Mouse (Mus musculus): Measurements from ENCODE around the gene Tacc2. TPM values are rescaled to one million over a fixed set of nuclear protein-coding genes. Genes with fewer than 3 reads are reported as not detected.
A peak's percentile ranks its signal among the peaks of the same experiment; 100 is the strongest.

Tacc2 gene
- polyA plus RNA-seq, 1 experiment from 2014 or later = 19.8 TPM

DNA sequence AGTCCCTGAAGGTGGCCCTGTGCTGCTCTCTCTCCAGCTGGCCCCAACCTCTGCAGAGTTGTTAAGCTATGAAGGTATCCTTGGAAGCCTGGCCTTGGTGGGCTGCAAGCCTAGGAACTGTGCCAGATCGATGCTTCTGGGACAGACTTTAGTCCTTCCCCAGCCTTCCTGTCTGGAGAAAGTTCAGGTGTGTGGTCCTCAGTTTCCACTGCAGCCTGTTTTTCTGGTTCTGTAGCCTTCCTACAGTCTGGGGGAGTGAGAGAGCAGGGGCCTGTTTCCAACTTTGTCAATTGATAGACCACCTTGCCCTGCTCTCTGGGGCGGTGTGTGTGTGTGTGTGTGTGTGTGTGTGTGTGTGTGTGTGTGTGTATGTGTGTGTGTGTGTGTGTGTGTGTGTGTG, 114.7 kb downstream of the Tacc2 start:
- H3K4me2 ChIP-seq (replicated peaks; ENCODE audit: low read depth, low read length) = no peak overlapping the region
- ATAC-seq = no peak
- H3K4me3 ChIP-seq (ENCODE audit: low read depth, low read length) = no peak overlapping the region
- DNase-seq (ENCODE audit: low spot score) = no peak
- no peaks in the 10 kb centered on the region for H3K27me3 ChIP-seq (replicated peaks; ENCODE audit: insufficient read depth, low read length)
- TF ChIP-seq CTCF (IDR thresholded peaks at IDR 0.05) (no peak), EP300 (IDR thresholded peaks at IDR 0.05) (no peak)
- WGBS = 15% methylated on average over 1 of the region's 2 CpGs
- H3K27ac ChIP-seq (ENCODE audit: low read length) = no peak overlapping the region
- peaks cover 8% of the 10 kb centered on the region; the same call in 1 of the 2 replicates for H3K4me1 ChIP-seq (ENCODE audit: insufficient read depth, low read depth, low read length)
- no peaks in the 10 kb centered on the region for H3K9me3 ChIP-seq (ENCODE audit: low read length)
- H3K9ac ChIP-seq (replicated peaks; ENCODE audit: low read depth) = no peak overlapping the region
- H3K36me3 ChIP-seq (ENCODE audit: insufficient read depth, low read length) = no peaks in the 10 kb centered on the region

GRCm38 (mm10) chr7:130692392-130692942, 115.2 kb downstream of the Tacc2 start:
- WGBS = 2% methylated on average over 38 of the region's 39 CpGs
- peak; percentile 55 for DNase-seq (ENCODE audit: low spot score)
- H3K4me2 ChIP-seq (replicated peaks; ENCODE audit: low read depth, low read length) = peak overlapping the region; percentile 80
- ATAC-seq = peak; percentile 81
- TF ChIP-seq EP300 (IDR thresholded peaks at IDR 0.05) = no peak
- peak; percentile 49 for TF ChIP-seq CTCF (IDR thresholded peaks at IDR 0.05)
- no peaks in the 10 kb centered on the region for H3K36me3 ChIP-seq (ENCODE audit: insufficient read depth, low read length)
- H3K4me3 ChIP-seq (ENCODE audit: low read depth, low read length) = peak overlapping the region; percentile 38
- H3K4me1 ChIP-seq (ENCODE audit: insufficient read depth, low read depth, low read length) = peaks cover 8% of the 10 kb centered on the region; the same call in 1 of the 2 replicates
- H3K27me3 ChIP-seq (replicated peaks; ENCODE audit: insufficient read depth, low read length) = no peaks in the 10 kb centered on the region
- peak overlapping the region; percentile 19; the same call in 1 of the 2 replicates for H3K9ac ChIP-seq (replicated peaks; ENCODE audit: low read depth)
- H3K9me3 ChIP-seq (ENCODE audit: low read length) = no peaks in the 10 kb centered on the region
- peak overlapping the region; percentile 32; the same call in 1 of the 2 replicates for H3K27ac ChIP-seq (ENCODE audit: low read length)

DNA sequence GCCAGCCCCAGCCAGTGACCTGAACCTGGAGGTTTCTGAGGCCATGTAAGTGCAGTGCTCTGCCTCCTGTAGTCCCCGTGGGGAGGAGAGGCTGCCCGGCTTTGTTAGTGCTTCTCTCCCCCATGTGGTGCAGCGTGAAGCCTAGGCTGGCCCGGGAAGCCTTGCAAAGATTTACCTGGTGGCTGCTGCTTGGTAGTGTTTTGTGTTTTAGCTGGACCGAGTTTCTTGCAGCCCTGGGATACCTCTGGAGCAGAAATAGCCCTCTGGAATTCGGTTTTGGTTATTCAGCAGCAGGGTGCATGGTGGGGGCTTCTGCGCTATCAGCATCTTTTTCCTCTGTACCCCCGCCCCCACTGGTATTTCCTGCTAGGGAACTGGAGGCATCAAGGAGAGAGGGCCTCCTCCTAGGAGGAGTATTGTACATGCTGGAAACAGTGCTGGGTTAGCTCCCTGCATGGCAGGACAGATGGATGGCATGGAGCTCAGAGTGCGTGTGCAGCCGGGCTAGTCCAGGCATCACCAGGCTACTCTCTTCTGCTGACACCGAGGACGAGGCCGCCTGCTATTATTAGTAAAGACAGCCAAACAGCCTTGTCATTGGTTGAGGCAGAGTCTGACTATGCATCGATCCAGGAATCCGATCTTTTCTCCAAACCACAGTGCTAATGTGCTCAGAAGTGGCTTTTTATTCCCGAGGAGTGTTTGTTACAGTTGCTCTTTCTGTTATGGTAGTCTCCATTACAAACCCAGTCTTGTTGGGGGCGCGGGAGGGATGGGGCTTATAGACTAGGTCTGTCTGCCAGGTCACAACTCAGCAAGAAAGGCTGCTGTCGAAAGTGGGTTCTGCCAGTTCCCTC, 115.9 kb downstream of the Tacc2 start:
- H3K27ac ChIP-seq (ENCODE audit: low read length) = peak overlapping the region; percentile 32; the same call in 1 of the 2 replicates
- no peaks in the 10 kb centered on the region for H3K27me3 ChIP-seq (replicated peaks; ENCODE audit: insufficient read depth, low read length)
- WGBS = 13% methylated on average over 19 of the region's 19 CpGs
- H3K4me2 ChIP-seq (replicated peaks; ENCODE audit: low read depth, low read length) = peak overlapping the region; percentile 80
- H3K4me1 ChIP-seq (ENCODE audit: insufficient read depth, low read depth, low read length) = peaks cover 8% of the 10 kb centered on the region; the same call in 1 of the 2 replicates
- TF ChIP-seq CTCF (IDR thresholded peaks at IDR 0.05) = no peak
- H3K9me3 ChIP-seq (ENCODE audit: low read length) = no peaks in the 10 kb centered on the region
- ATAC-seq (peak; percentile 42), DNase-seq (ENCODE audit: low spot score) (no peak)
- H3K9ac ChIP-seq (replicated peaks; ENCODE audit: low read depth) = peak overlapping the region; percentile 19; the same call in 1 of the 2 replicates
- H3K4me3 ChIP-seq (ENCODE audit: low read depth, low read length) = peak overlapping the region; percentile 38
- H3K36me3 ChIP-seq (ENCODE audit: insufficient read depth, low read length) = no peaks in the 10 kb centered on the region

DNA sequence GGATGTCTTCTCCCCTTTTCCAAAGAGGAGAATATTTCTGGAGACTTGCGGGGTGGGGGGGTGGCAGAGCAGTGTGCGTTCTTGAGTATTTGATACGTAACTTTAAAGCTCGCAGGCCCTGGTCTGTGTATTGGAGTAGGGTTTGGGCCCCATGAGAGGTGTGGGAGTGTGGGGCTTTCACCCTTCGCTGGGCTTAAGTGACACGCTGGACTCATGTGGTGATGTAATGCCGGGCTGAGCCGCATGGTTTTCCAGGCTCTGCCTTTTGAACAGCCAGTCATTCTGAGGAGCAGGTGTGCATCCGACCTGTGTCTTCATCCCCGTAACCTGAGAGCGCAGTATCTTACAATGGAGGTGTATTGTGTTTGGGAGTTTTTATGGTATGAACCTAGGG, 116.6 kb downstream of the Tacc2 start:
- no peak for ATAC-seq
- 35% methylated on average over 11 of the region's 11 CpGs for WGBS
- no peak for DNase-seq (ENCODE audit: low spot score)
- no peaks in the 10 kb centered on the region for H3K27me3 ChIP-seq (replicated peaks; ENCODE audit: insufficient read depth, low read length)
- no peak overlapping the region for H3K9ac ChIP-seq (replicated peaks; ENCODE audit: low read depth)
- no peaks in the 10 kb centered on the region for H3K36me3 ChIP-seq (ENCODE audit: insufficient read depth, low read length)
- no peak for TF ChIP-seq EP300 (IDR thresholded peaks at IDR 0.05)
- TF ChIP-seq CTCF (IDR thresholded peaks at IDR 0.05) = no peak
- peaks cover 8% of the 10 kb centered on the region; the same call in 1 of the 2 replicates for H3K4me1 ChIP-seq (ENCODE audit: insufficient read depth, low read depth, low read length)
- H3K4me2 ChIP-seq (replicated peaks; ENCODE audit: low read depth, low read length) = peak overlapping the region; percentile 80; the same call in 1 of the 2 replicates
- no peaks in the 10 kb centered on the region for H3K9me3 ChIP-seq (ENCODE audit: low read length)
- no peak overlapping the region for H3K4me3 ChIP-seq (ENCODE audit: low read depth, low read length)
- H3K27ac ChIP-seq (ENCODE audit: low read length) = no peak overlapping the region

GRCm38 (mm10) chr7:130695669-130696338, 118.6 kb downstream of the Tacc2 start:
- WGBS = 67% methylated on average over 13 of the region's 13 CpGs
- no peak for ATAC-seq
- DNase-seq (ENCODE audit: low spot score) = no peak

More at GRCm38 (mm10) chr7:130695669-130696338, 118.6 kb downstream of the Tacc2 start:
- Histone ChIP-seq H3K9me3 (ENCODE audit: low read length) (no peaks in the 10 kb centered on the region), H3K27me3 (replicated peaks; ENCODE audit: insufficient read depth, low read length) (no peaks in the 10 kb centered on the region), H3K9ac (replicated peaks; ENCODE audit: low read depth) (no peak overlapping the region), H3K27ac (ENCODE audit: low read length) (no peak overlapping the region), H3K4me2 (replicated peaks; ENCODE audit: low read depth, low read length) (no peak overlapping the region), H3K4me1 (ENCODE audit: insufficient read depth, low read depth, low read length) (peaks cover 8% of the 10 kb centered on the region; the same call in 1 of the 2 replicates), H3K36me3 (ENCODE audit: insufficient read depth, low read length) (no peaks in the 10 kb centered on the region), H3K4me3 (ENCODE audit: low read depth, low read length) (no peak overlapping the region)
- no peak for TF ChIP-seq CTCF (IDR thresholded peaks at IDR 0.05)
- no peak for TF ChIP-seq EP300 (IDR thresholded peaks at IDR 0.05)
